ENCODE assay signal across 21 mouse cellular contexts in genomic region chr13:30331061-30331460, GRCm38 (mm10). TPM values are rescaled to one million over a fixed set of nuclear protein-coding genes. Genes with fewer than 3 reads are reported as not detected.
DNase-seq lines count a peak whose midpoint lies in the region; TF ChIP-seq lines count a peak whose summit lies in the region.
"Had no signal": no experiment of that assay in that cellular context is flagged by ENCODE, and none has a peak within 500 bp of the region (broad histone marks: within the 10 kb centered on the region; RNA-seq: fewer than 3 reads in every experiment).

No protein-coding gene starts in this region.

- H3K4me1 ChIP-seq in liver, adult 2 months (ENCODE audit: control insufficient read depth, insufficient read depth, low read length) = peaks cover 2% of the 10 kb centered on the region; the same call in 1 of the 2 replicates
- no peaks in the 10 kb centered on the region for H3K4me1 ChIP-seq in kidney, adult 2 months (ENCODE audit: control insufficient read depth, insufficient read depth, low read length)
- H3K4me1 ChIP-seq: embryonic facial prominence, embryonic 12.5 days; hindbrain, embryonic 12.5 days; hindbrain, embryonic 15.5 days had no signal

- H3K36me3 ChIP-seq in liver, adult 2 months (ENCODE audit: control insufficient read depth, insufficient read depth, low read length) = no peaks in the 10 kb centered on the region
- H3K36me3 ChIP-seq in kidney, adult 2 months (ENCODE audit: control insufficient read depth, insufficient read depth, low read length) = no peaks in the 10 kb centered on the region
- H3K36me3 ChIP-seq: embryonic facial prominence, embryonic 12.5 days; embryonic facial prominence, embryonic 15.5 days; G1E; hindbrain, embryonic 12.5 days; hindbrain, embryonic 15.5 days had no signal

- no peak overlapping the region for H3K9ac ChIP-seq in liver, adult 2 months (ENCODE audit: low read depth, low read length)
- H3K9ac ChIP-seq: embryonic facial prominence, embryonic 12.5 days; embryonic facial prominence, embryonic 15.5 days; forebrain, postnatal 0 days; hindbrain, embryonic 12.5 days; hindbrain, embryonic 15.5 days had no signal

- TF ChIP-seq POLR2A in liver, adult 2 months (IDR thresholded peaks at IDR 0.05; ENCODE audit: extremely low read depth, insufficient read depth, low read length) = no peak
- TF ChIP-seq POLR2A in kidney, adult 2 months (IDR thresholded peaks at IDR 0.05; ENCODE audit: low read depth, low read length) = no peak

- 33% methylated on average over 5 of the region's 5 CpGs for WGBS in liver, adult 2 months
- WGBS in kidney, adult 2 months = 80% methylated on average over 5 of the region's 5 CpGs

- H3K4me3 ChIP-seq in liver, adult 2 months (ENCODE audit: insufficient read depth, low read depth, low read length) = no peak overlapping the region
- no peak overlapping the region for H3K4me3 ChIP-seq in kidney, adult 2 months (ENCODE audit: insufficient read depth, low read depth, low read length)
- H3K4me3 ChIP-seq: embryonic facial prominence, embryonic 12.5 days; embryonic facial prominence, embryonic 15.5 days; gastrocnemius, adult 2 months; hindbrain, embryonic 12.5 days; hindbrain, embryonic 15.5 days had no signal

- peak; percentile 79 for DNase-seq in liver, adult 2 months (ENCODE audit: extremely low read depth, low read depth, low spot score)
- DNase-seq in liver = no peak
- peak; percentile 80 for DNase-seq in adrenal gland, adult 8-10 months
- peak; percentile 49 for DNase-seq in adrenal gland, postnatal 25 days
- no peak for DNase-seq in thymus, postnatal 14 days
- no peak for DNase-seq in kidney, adult 2 months
- DNase-seq: B cell, adult 2 months; cerebellum, adult 18-20 months; cerebellum, adult 9-10 months; cerebellum, postnatal 14 days; forebrain, postnatal 0 days; gastrocnemius, adult 2 months; gastrocnemius, postnatal 14 days; heart, adult 11 months had no signal

- H3K27me3 ChIP-seq in liver, adult 2 months (ENCODE audit: control insufficient read depth, insufficient read depth, low read length) = no peaks in the 10 kb centered on the region
- no peaks in the 10 kb centered on the region for H3K27me3 ChIP-seq in kidney, adult 2 months (replicated peaks; ENCODE audit: control insufficient read depth, insufficient read depth, low read length)
- H3K27me3 ChIP-seq: CH12.LX; embryonic facial prominence, embryonic 12.5 days; hindbrain, embryonic 12.5 days; hindbrain, embryonic 15.5 days had no signal

- no peaks in the 10 kb centered on the region for H3K79me2 ChIP-seq in liver, adult 2 months (ENCODE audit: control insufficient read depth, insufficient read depth, low read length)

- no peak overlapping the region for H3K27ac ChIP-seq in liver, adult 2 months (replicated peaks; ENCODE audit: insufficient read depth, low read depth, low read length)
- H3K27ac ChIP-seq in kidney, adult 2 months (ENCODE audit: insufficient read depth, low read depth, low read length) = no peak overlapping the region
- H3K27ac ChIP-seq: embryonic facial prominence, embryonic 12.5 days; embryonic facial prominence, embryonic 15.5 days; gastrocnemius, adult 2 months; hindbrain, embryonic 12.5 days; hindbrain, embryonic 15.5 days had no signal

- no peak for TF ChIP-seq CTCF in liver, adult 2 months (IDR thresholded peaks at IDR 0.05; ENCODE audit: low read depth, low read length)
- no peak for TF ChIP-seq CTCF in kidney, adult 2 months (conservative IDR thresholded peaks at IDR 0.05; ENCODE audit: insufficient read depth, insufficient read length, low read depth, low read length)

RNA-seq across cellular contexts. Expression of gene Agtr1a, which starts 5.2 kb away (rescaled TPM):
- total RNA-seq in liver, adult 2 months (2014; rRNA removed) = 45.2 and 55.2 TPM in 2 replicates
- 86.5 and 95.1 TPM in 2 replicates for polyA plus RNA-seq in liver, adult 2 months (2012; rRNA removed)
- total RNA-seq in adrenal gland, adult 8-10 months (2022) = 100 to 1,000 TPM; 283 to 396 (median 309) TPM
- 150 and 236 TPM in 2 replicates for total RNA-seq in adrenal gland, postnatal 25 days (2021)
- 73.4 and 83.4 TPM in 2 replicates for polyA plus RNA-seq in kidney, adult 2 months (2012; rRNA removed)
- total RNA-seq: CH12.LX had no signal
- polyA plus RNA-seq: G1E, Patski had no signal

Comparison
In these comparisons a context has a peak if more than half of its experiments do, and no peak if none do; other contexts are left out.
1. DNase-seq: peak in liver, adult 2 months (single experiment), adrenal gland, adult 8-10 months (single experiment) and adrenal gland, postnatal 25 days (single experiment); none in liver (single experiment), thymus, postnatal 14 days (single experiment) and kidney, adult 2 months (single experiment).